Mouse (Mus musculus) activated CD4-positive, CD25-positive, alpha-beta regulatory T cell (primary cell): ENCODE measurements around the gene Gm28036. TPM values are rescaled to one million over a fixed set of nuclear protein-coding genes. Genes with fewer than 3 reads are reported as not detected.

Experiments
- polyA plus RNA-seq, 2 experiments: library from polyadenylated mRNA; unstranded; fragments of 100-300 nt; shearing (Covaris generic); gene quantifications; one replicate each; pipeline ENCODE4 v1.2.1; 2017

Gene Gm28036
- polyA plus RNA-seq: 10 to 100 TPM; 14.5 to 20.1 TPM

DNA sequence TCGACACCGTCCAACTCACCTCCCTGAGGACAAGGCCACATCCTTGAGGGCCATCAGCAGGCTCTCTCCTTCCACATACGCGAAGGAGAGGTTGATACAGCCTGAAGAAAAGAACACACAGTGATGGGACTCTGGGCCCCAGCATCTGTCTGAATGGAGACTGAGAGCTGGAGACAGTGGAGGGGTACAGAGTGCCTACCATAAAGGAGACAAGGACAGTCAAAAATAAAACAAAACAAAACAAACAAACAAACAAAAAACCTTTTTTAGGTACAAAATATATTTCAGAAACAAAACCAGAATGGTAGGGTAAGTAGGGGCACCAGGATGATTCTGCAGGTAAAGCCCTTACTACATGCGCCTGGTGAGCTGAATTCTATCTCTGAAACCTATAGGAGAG, at the start of gene Gm28036:
TSS of gene Gm28036 (minus strand) at position 101 of the 400 bp plus-strand sequence.

GRCm38 (mm10) chr2:156143953-156144724, 17.2 kb upstream of the Gm28036 start, which contains the start of the genes Romo1 and Nfs1:
TSS of gene Romo1 (plus strand) at chr2:156144039.
TSS of gene Nfs1 (minus strand) at chr2:156144186.

GRCm38 (mm10) chr2:156111358-156112079, 15.4 kb downstream of the Gm28036 start, which contains the start of the genes Cpne1 and Rbm12:
TSS of gene Cpne1 (minus strand) at chr2:156111965.
TSS of gene Rbm12 (minus strand) at chr2:156111978.

DNA sequence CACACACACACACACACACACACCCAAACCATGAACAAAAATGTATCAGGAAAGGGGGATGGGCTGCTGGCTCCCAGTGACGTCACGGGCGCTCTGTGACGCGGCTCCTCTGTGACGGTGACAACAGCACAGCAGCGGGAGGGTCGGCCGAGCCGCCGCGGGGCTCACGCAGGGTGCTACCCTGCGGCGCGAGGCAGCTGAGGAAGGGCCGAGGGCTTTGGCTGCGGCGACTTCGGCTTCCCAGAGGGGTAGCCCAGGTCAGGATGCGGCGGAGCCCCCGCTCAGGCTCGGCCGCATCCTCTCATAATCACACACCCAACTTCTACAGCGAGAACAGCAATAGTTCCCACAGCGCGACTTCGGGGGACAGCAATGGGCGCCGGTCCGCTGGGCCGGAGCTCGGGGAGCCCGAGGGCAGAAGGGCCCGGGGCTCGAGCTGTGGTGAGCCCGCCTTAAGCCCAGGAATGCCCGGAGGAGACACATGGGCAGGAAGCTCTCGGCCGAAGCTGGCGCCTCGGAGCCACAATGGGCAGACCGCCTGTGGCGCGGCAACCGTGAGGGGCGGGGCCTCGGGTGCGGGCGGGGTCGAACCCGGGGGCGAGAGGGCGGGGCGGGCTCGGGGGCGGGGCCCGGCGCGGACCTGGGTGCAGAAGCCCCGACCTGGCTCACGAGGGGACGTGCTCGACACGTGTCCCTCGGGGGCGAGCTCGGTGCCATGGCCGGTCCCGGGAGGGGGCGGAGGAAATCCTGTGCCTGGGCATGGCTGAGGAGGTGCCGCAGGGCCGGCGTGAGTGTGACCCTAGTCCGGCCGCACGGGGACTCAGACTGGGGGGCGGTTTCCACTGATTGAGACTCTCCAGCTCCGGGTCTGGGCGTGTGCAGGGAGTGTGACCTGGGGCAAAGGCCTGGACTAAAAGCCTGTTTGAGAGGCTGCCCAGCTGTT, 61.5 kb downstream of the Gm28036 start, which contains the start of gene Spag4:
TSS of gene Spag4 (plus strand) at position 77 of the 943 bp plus-strand sequence.

GRCm38 (mm10) chr2:156052816-156053215, 74.1 kb downstream of the Gm28036 start, which contains the start of gene Fer1l4:
TSS of gene Fer1l4 (minus strand) at chr2:156052947.

Other genes with a start within 250 kb of the Gm28036 start
- 10 to 100 TPM; 26.6 to 30.4 TPM for gene Uqcc1, start 196.8 kb downstream of the Gm28036 start, polyA plus RNA-seq
- gene Gm15557, start 186.4 kb downstream of the Gm28036 start, polyA plus RNA-seq: not detected
- gene Gdf5, start 181.7 kb downstream of the Gm28036 start, polyA plus RNA-seq: not detected
- 10 to 100 TPM; 23.8 to 46.7 TPM for gene Cep250, start 170.6 kb downstream of the Gm28036 start, polyA plus RNA-seq
- gene 6430550D23Rik, start 119.1 kb downstream of the Gm28036 start, polyA plus RNA-seq: 1 to 10 TPM; 1.4 to 2.1 TPM
- gene Ergic3, start 119.0 kb downstream of the Gm28036 start, polyA plus RNA-seq: 100 to 1,000 TPM; 132 to 136 TPM
- under 1 TPM in 1 of 2 experiments, not detected in 1; 0.11 TPM for gene Fer1l4, start 74.1 kb downstream of the Gm28036 start, polyA plus RNA-seq
- gene Spag4, start 61.9 kb downstream of the Gm28036 start, polyA plus RNA-seq: under 1 TPM; 0.27 to 0.60 TPM
- gene Cpne1, start 15.1 kb downstream of the Gm28036 start, polyA plus RNA-seq: 100 to 1,000 TPM in 1 of 2 experiments, 10 to 100 TPM in 1; 99.2 to 101 TPM
- gene Rbm12, start 15.1 kb downstream of the Gm28036 start, polyA plus RNA-seq: 10 to 100 TPM; 22.7 to 30.1 TPM
- gene Romo1, start 16.9 kb upstream of the Gm28036 start, polyA plus RNA-seq: 100 to 1,000 TPM; 177 to 202 TPM
- 10 to 100 TPM; 55.4 to 63.2 TPM for gene Nfs1, start 17.1 kb upstream of the Gm28036 start, polyA plus RNA-seq
- gene Rbm39, start 53.1 kb upstream of the Gm28036 start, polyA plus RNA-seq: 100 to 1,000 TPM; 791 to 895 TPM
- gene Phf20, start 69.4 kb upstream of the Gm28036 start, polyA plus RNA-seq: 10 to 100 TPM; 53.5 to 76.8 TPM
- 1 to 10 TPM; 3.8 to 4.1 TPM for gene Cnbd2, start 185.2 kb upstream of the Gm28036 start, polyA plus RNA-seq
- 100 to 1,000 TPM; 151 to 181 TPM for gene Scand1, start 185.6 kb upstream of the Gm28036 start, polyA plus RNA-seq